Mouse (Mus musculus): ENCODE data around the gene Tbc1d32.
"Not testable (repeated sequence)": the region's sequence is repeated elsewhere in the genome, so short reads cannot be mapped to it uniquely, and the experiment has no call there.

Tbc1d32 gene

GRCm38 (mm10) chr10:56228568-56229209 lies at the start of gene Tbc1d32:
Gene Tbc1d32 (minus strand): TSS chr10:56228689.
- peak; percentile 81 for DNase-seq (ENCODE audit: low spot score)

DNA sequence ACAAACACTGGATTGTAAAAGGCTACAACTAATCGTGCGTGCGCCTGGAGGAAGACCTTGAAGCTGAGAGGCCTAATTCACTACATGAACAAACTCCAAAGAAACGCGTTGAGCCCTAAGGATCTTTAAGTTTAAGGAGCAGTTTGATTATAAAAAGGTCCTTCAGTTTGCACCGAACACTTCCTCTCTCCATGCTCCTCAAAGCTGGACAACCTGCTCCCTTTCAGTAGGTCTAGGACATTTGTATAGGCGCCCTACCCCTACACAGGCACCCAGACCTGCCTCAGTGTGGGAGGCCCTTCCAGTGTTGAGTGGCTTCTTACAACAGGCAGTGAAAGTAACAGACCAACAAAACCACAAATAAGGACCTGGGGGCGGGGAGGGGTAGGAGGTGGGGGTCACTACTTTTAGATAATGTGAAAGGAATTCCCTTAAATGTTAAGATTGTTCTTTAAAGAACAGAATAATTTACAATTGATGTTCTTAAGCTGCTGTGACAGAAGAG lies 666 bp downstream of the Tbc1d32 start:
- no peak for DNase-seq (ENCODE audit: low spot score)

DNA sequence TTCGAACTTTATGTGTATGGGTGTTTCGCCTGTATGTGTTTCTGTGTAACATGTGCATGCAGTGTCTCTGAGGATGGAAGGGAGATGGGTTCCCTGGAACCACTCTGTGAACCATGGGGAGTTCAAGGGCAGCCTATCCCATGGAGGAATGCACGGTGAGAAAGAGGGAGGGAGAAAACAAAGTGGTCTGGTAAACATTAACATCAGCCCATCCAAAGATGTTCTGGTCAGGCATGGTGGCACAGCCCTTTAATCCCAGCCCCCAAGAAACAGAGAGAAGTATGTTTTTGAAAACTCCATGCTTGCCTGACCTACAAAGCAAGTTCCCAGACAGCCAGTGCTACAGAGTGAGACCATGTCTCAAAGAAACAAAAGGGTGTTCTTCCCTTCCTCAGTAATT lies 12.7 kb downstream of the Tbc1d32 start:
- DNase-seq (ENCODE audit: low spot score), result no peak

DNA sequence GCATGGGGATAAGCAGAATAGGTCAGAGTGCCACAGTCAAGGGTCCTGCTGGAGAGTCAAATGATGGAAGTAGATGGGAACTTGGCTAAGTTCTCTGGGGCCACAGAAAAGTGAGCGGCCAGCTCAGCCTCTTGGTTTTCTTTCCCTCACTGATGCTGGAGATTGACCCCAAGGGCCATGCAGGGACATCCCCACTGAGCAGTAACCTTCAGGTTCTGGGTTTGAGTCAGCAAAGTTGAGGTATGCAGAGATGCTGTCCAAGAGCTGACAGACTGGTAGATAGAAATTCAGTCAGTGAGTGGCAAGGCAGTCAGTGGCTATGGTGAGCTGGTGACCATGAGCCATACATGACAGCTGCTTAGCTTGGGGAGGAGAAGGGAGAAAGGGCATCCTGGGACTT lies 18.1 kb downstream of the Tbc1d32 start:
- DNase-seq (ENCODE audit: low spot score), result no peak

GRCm38 (mm10) chr10:56206802-56207404 lies 21.6 kb downstream of the Tbc1d32 start:
- DNase-seq (ENCODE audit: low spot score), result no peak

- no peak for DNase-seq (ENCODE audit: low spot score)
These were observed 24.1 kb downstream of the Tbc1d32 start for GRCm38 (mm10) chr10:56204348-56204747.

GRCm38 (mm10) chr10:56199902-56200301 lies 28.6 kb downstream of the Tbc1d32 start:
- DNase-seq (ENCODE audit: low spot score), result no peak

DNA sequence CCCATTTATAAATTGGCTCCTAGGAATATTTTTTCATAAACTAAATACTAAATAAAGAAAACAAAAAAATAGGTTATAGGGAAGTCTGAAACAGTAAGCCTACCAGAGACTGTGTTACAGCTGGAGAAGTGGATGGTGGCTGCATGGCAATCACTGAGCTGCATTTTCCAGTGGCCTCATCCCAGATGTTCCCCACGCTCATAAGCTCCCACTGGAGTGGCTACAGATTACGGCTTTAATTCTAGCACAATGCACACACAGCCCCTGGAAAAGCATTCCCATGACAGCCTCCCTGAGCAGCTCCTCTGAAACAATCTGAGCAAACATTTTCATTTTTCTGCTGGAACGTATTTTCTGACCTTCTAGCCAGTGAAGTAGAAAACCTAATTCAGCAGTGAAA lies 29.8 kb downstream of the Tbc1d32 start:
- no peak for DNase-seq (ENCODE audit: low spot score)

- no peak for DNase-seq (ENCODE audit: low spot score)
These were observed 34.2 kb downstream of the Tbc1d32 start for GRCm38 (mm10) chr10:56194310-56194709.

DNA sequence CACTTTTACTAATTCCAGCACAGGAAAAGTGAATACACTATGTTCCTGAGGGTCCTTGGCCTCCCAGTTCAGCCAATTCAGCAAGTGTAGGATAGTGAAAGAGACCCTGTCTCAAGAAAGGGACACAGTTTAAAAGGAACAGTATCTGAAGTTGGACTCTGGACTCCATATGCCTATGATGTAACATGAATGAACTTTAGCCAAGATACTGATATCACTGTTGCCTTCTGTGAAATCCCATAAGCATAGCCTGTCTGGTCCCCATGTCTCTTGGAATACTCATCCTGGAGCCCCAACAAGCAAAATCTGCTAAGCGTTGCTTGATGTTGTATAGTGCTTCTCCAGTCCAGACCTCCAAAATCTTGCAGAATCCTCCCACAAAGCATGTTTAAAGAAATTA lies 46.8 kb downstream of the Tbc1d32 start:
- no peak for DNase-seq (ENCODE audit: low spot score)

GRCm38 (mm10) chr10:56173184-56173583 lies 55.3 kb downstream of the Tbc1d32 start:
- no peak for DNase-seq (ENCODE audit: low spot score)

DNA sequence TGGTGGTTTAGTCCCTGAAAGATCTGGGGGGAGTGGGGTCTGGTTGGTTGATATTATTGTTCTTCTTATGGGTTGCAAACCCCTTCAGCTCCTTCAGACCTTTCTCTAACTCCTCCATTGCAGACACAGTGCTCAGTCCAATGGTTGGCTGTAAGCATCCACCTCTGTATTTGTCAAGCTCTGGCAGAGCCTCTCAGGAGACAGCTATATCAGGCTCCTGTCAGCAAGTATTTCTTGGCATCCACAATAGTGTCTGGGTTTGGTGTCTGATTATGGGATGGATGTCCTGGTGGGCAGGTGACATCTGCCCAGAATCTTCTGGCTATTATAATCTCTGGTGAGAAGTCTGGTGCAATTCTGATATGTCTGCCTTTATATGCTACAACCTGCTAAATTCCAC lies 60.8 kb downstream of the Tbc1d32 start:
- not testable (repeated sequence) for DNase-seq (ENCODE audit: low spot score)

- no peak for DNase-seq (ENCODE audit: low spot score)
These were observed 62.7 kb downstream of the Tbc1d32 start for GRCm38 (mm10) chr10:56165758-56166157.

DNA sequence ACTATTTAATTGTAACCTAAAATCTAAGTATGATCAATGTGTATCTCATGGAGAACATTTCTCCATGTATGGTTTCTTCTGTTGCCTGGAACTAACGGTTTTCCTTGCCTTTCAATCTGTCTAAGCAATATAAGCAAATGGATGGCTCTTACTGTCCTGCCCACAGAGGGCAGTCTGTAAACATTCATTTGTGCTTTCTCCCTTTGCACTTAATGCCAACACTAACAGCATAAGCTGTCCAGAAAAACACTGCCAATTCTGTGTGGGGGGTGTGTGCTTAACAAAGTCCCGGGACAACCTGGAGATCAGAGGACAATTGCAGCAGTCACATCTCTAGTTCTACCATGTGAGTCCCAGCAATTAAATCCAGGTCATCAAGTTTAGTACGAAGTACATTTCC lies 64.1 kb downstream of the Tbc1d32 start:
- no peak for DNase-seq (ENCODE audit: low spot score)

DNA sequence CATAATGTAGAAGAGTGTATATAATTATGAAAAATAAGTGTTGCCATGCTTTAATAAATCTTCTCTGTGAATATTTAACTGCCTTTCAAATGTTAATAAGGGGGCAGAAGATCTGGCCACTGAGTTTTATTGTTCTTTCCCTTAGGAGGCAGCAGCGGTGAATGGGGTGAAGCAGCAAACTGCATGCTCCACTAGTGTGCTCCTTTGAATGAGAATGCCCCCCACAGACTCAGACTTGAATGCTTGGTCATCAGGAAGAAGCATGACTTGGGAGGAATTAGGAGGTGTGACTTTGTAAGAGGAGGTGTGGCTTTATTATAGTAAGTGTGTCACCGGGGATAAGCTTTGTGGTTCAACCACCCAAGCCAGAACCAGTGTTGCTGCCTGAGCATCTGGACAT lies 69.7 kb downstream of the Tbc1d32 start:
- DNase-seq (ENCODE audit: low spot score), result no peak

- no peak for DNase-seq (ENCODE audit: low spot score)
These were observed 70.3 kb downstream of the Tbc1d32 start for GRCm38 (mm10) chr10:56158207-56158606.

DNA sequence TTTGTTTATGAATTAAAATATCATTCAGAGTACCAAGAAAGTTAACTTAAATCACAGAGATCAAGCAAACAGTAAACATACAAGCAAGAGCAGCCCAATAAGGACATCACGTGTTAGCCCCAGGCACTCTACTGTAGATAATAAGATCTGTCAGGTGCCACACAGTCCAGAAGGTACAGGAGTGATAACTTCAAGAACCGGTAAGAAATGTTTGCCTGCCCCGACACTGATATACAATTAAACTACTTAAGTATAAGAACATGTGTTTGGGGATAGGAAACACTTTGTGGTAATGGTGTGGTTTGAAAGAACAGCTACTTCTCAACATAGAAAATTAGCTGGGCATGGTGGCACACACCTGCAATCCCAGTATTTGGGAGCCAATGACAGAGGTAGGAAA lies 71.5 kb downstream of the Tbc1d32 start:
- no peak for DNase-seq (ENCODE audit: low spot score)

- no peak for DNase-seq (ENCODE audit: low spot score)
These were observed 79.6 kb downstream of the Tbc1d32 start for GRCm38 (mm10) chr10:56148920-56149319.

DNA sequence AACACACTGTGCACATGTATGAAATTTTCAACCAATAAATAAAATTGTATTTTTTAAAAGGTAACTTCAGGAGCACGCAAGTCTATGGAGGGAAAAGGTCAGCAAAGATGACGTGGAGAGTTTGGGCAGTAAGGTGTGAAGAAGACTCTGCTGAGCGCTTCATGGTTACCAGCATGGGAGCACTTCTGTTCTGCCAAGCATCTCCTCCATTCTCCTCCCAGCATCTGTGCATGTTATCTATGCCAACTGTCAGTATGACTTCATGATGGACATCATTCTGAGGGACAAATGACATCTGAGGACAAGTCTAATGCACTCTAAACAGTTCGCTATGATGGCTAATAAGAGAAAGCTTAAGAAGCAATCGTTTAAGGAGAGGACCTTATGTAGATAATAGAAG lies 91.3 kb downstream of the Tbc1d32 start:
- no peak for DNase-seq (ENCODE audit: low spot score)

DNA sequence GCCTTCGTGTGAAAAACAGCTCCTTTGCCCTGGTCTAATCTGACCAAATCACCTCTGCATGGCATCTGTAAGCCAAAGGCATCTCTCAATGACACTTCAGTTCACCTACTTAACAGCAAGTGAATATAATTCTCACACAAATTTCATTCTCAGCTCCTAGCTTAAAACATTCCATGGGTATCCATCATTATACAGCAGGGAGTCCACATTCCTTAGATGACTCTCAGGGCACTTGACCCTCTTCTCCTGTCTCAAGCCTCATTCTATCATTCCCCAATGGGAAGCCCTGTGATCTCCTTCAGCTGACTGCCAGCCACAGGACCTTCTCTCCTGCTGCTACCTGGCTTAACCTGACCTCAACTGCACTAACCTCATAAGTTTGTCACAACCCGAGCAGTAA lies 98.8 kb downstream of the Tbc1d32 start:
- DNase-seq (ENCODE audit: low spot score), result no peak

DNA sequence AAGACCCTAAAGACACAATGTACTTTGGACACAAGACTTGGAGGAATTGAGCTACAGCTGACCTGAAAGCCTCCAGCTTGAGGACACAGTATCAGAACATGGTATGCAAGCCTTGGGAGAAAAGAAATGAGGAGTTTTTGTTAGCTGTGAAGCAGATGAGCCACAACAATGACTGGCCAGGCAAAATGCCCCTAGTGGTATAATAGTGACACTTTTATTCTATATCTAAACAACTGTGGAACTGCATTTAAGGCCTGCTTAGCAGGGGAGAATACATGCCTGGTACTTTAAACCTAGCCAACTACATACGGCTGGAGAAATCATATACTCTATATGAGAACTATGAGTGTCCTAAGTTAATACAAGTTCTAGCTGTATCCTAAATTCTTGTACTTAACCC lies 101.5 kb downstream of the Tbc1d32 start:
- no peak for DNase-seq (ENCODE audit: low spot score)

DNA sequence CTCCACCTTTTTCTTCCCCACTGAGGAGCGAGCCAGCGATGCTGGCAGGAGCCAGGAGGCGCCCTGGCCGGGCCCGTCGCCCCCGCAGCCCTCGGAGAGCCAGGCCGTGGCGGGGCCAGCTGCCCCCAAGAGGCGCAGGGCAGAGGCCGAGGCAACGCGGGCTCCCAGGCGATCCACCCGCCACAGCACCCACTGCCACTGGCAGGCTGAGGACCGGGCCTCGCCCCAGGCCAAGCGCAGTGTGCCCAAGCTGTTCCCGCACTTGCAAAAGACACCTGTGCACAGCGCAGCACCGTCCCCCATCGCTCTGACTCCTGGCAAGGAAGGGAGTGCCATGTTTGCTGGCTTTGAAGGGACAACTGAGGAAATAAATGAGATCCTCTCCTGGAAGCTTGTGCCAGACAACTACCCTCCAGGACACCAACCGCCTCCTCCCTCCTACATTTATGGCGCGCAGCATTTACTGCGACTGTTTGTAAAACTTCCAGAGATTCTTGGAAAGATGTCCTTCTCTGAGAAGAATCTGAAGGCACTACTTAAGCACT lies 112.8 kb downstream of the Tbc1d32 start:
- DNase-seq (ENCODE audit: low spot score), result peak; percentile 32

GRCm38 (mm10) chr10:56114951-56115635 lies 113.4 kb downstream of the Tbc1d32 start:
- DNase-seq (ENCODE audit: low spot score), result peak; percentile 76
